Mouse (Mus musculus): ENCODE measurements around the gene Msh4. TPM values are rescaled to one million over a fixed set of nuclear protein-coding genes. Genes with fewer than 3 reads are reported as not detected.
"Not testable (repeated sequence)": the region's sequence is repeated elsewhere in the genome, so short reads cannot be mapped to it uniquely, and the experiment has no call there.

The Msh4 gene
- polyA plus RNA-seq, 1 experiment from 2014 or later: 0.24 TPM

- not testable (repeated sequence) for H3K9me3 ChIP-seq (ENCODE audit: control insufficient read depth, low read length); H3K4me1 ChIP-seq (replicated peaks; ENCODE audit: control insufficient read depth, insufficient read depth, low read length); H3K9ac ChIP-seq (replicated peaks; ENCODE audit: low read depth, low read length); H3K4me3 ChIP-seq (replicated peaks; ENCODE audit: low read length); H3K4me2 ChIP-seq (ENCODE audit: low read length); ATAC-seq; H3K27me3 ChIP-seq (replicated peaks; ENCODE audit: control insufficient read depth, insufficient read depth, low read length); H3K36me3 ChIP-seq (ENCODE audit: control insufficient read depth, insufficient read depth); H3K27ac ChIP-seq (ENCODE audit: low read length)
- WGBS: 98% methylated on average over 3 of the region's 3 CpGs
Observed at GRCm38 (mm10) chr3:153829788-153830187, 76.2 kb downstream of the Msh4 start.

- Histone ChIP-seq H3K27me3 (replicated peaks; ENCODE audit: control insufficient read depth, insufficient read depth, low read length) (no peaks in the 10 kb centered on the region), H3K36me3 (ENCODE audit: control insufficient read depth, insufficient read depth) (no peaks in the 10 kb centered on the region), H3K9ac (replicated peaks; ENCODE audit: low read depth, low read length) (no peak overlapping the region), H3K4me3 (replicated peaks; ENCODE audit: low read length) (no peak overlapping the region), H3K27ac (ENCODE audit: low read length) (no peak overlapping the region), H3K9me3 (ENCODE audit: control insufficient read depth, low read length) (no peaks in the 10 kb centered on the region), H3K4me2 (ENCODE audit: low read length) (no peak overlapping the region), H3K4me1 (replicated peaks; ENCODE audit: control insufficient read depth, insufficient read depth, low read length) (no peaks in the 10 kb centered on the region)
- 33% methylated on average over 6 of the region's 6 CpGs for WGBS
- no peak for ATAC-seq
Observed at GRCm38 (mm10) chr3:153826616-153827015, 79.3 kb downstream of the Msh4 start.

GRCm38 (mm10) chr3:153825197-153825596, 80.7 kb downstream of the Msh4 start:
- ATAC-seq: no peak
- Histone ChIP-seq H3K9me3 (ENCODE audit: control insufficient read depth, low read length) (no peaks in the 10 kb centered on the region), H3K27me3 (replicated peaks; ENCODE audit: control insufficient read depth, insufficient read depth, low read length) (no peaks in the 10 kb centered on the region), H3K9ac (replicated peaks; ENCODE audit: low read depth, low read length) (no peak overlapping the region), H3K36me3 (ENCODE audit: control insufficient read depth, insufficient read depth) (no peaks in the 10 kb centered on the region), H3K4me1 (replicated peaks; ENCODE audit: control insufficient read depth, insufficient read depth, low read length) (no peaks in the 10 kb centered on the region), H3K4me2 (ENCODE audit: low read length) (no peak overlapping the region), H3K4me3 (replicated peaks; ENCODE audit: low read length) (no peak overlapping the region), H3K27ac (ENCODE audit: low read length) (no peak overlapping the region)
- whole genome bisulfite sequencing: 90% methylated on average over 10 of the region's 10 CpGs

GRCm38 (mm10) chr3:153823671-153824515, 82.0 kb downstream of the Msh4 start:
- H3K4me3 ChIP-seq (replicated peaks; ENCODE audit: low read length): no peak overlapping the region
- H3K27me3 ChIP-seq (replicated peaks; ENCODE audit: control insufficient read depth, insufficient read depth, low read length): no peaks in the 10 kb centered on the region
- WGBS: 46% methylated on average over 11 of the region's 11 CpGs
- no peak overlapping the region for H3K4me2 ChIP-seq (ENCODE audit: low read length)
- no peaks in the 10 kb centered on the region for H3K9me3 ChIP-seq (ENCODE audit: control insufficient read depth, low read length)
- 0 out of 2 replicates have a peak, but pooled peaks have one; percentile 40 for ATAC-seq
- H3K27ac ChIP-seq (ENCODE audit: low read length): no peak overlapping the region
- H3K9ac ChIP-seq (replicated peaks; ENCODE audit: low read depth, low read length): no peak overlapping the region
- no peaks in the 10 kb centered on the region for H3K4me1 ChIP-seq (replicated peaks; ENCODE audit: control insufficient read depth, insufficient read depth, low read length)
- H3K36me3 ChIP-seq (ENCODE audit: control insufficient read depth, insufficient read depth): no peaks in the 10 kb centered on the region

GRCm38 (mm10) chr3:153819438-153819837, 86.5 kb downstream of the Msh4 start:
- WGBS: 58% methylated on average over 9 of the region's 9 CpGs
- Histone ChIP-seq H3K9me3 (ENCODE audit: control insufficient read depth, low read length) (no peaks in the 10 kb centered on the region), H3K27me3 (replicated peaks; ENCODE audit: control insufficient read depth, insufficient read depth, low read length) (no peaks in the 10 kb centered on the region), H3K36me3 (ENCODE audit: control insufficient read depth, insufficient read depth) (no peaks in the 10 kb centered on the region), H3K9ac (replicated peaks; ENCODE audit: low read depth, low read length) (no peak overlapping the region), H3K4me3 (replicated peaks; ENCODE audit: low read length) (no peak overlapping the region), H3K4me2 (ENCODE audit: low read length) (no peak overlapping the region), H3K27ac (ENCODE audit: low read length) (no peak overlapping the region), H3K4me1 (replicated peaks; ENCODE audit: control insufficient read depth, insufficient read depth, low read length) (no peaks in the 10 kb centered on the region)
- peak; percentile 26; the same call in 1 of the 2 replicates for ATAC-seq

- Histone ChIP-seq H3K4me3 (replicated peaks; ENCODE audit: low read length) (no peak overlapping the region), H3K9me3 (ENCODE audit: control insufficient read depth, low read length) (no peaks in the 10 kb centered on the region), H3K27ac (ENCODE audit: low read length) (no peak overlapping the region), H3K9ac (replicated peaks; ENCODE audit: low read depth, low read length) (no peak overlapping the region), H3K4me2 (ENCODE audit: low read length) (no peak overlapping the region), H3K27me3 (replicated peaks; ENCODE audit: control insufficient read depth, insufficient read depth, low read length) (no peaks in the 10 kb centered on the region), H3K36me3 (ENCODE audit: control insufficient read depth, insufficient read depth) (no peaks in the 10 kb centered on the region), H3K4me1 (replicated peaks; ENCODE audit: control insufficient read depth, insufficient read depth, low read length) (no peaks in the 10 kb centered on the region)
- ATAC-seq: no peak
- whole genome bisulfite sequencing: 98% methylated on average over 3 of the region's 3 CpGs
Observed at GRCm38 (mm10) chr3:153818723-153819122, 87.2 kb downstream of the Msh4 start.

- 88% methylated on average over 9 of the region's 9 CpGs for WGBS
Observed at GRCm38 (mm10) chr3:153817376-153817890, 88.5 kb downstream of the Msh4 start.

GRCm38 (mm10) chr3:153814026-153814425, 91.9 kb downstream of the Msh4 start:
- Histone ChIP-seq H3K4me3 (replicated peaks; ENCODE audit: low read length) (no peak overlapping the region), H3K27ac (ENCODE audit: low read length) (no peak overlapping the region), H3K36me3 (ENCODE audit: control insufficient read depth, insufficient read depth) (no peaks in the 10 kb centered on the region), H3K9me3 (ENCODE audit: control insufficient read depth, low read length) (no peaks in the 10 kb centered on the region), H3K4me2 (ENCODE audit: low read length) (no peak overlapping the region), H3K9ac (replicated peaks; ENCODE audit: low read depth, low read length) (no peak overlapping the region), H3K4me1 (replicated peaks; ENCODE audit: control insufficient read depth, insufficient read depth, low read length) (no peaks in the 10 kb centered on the region), H3K27me3 (replicated peaks; ENCODE audit: control insufficient read depth, insufficient read depth, low read length) (no peaks in the 10 kb centered on the region)
- ATAC-seq: no peak
- 91% methylated on average over 8 of the region's 8 CpGs for WGBS

More at GRCm38 (mm10) chr3:153817376-153817890, 88.5 kb downstream of the Msh4 start:
- Histone ChIP-seq H3K4me2 (ENCODE audit: low read length) (no peak overlapping the region), H3K27me3 (replicated peaks; ENCODE audit: control insufficient read depth, insufficient read depth, low read length) (no peaks in the 10 kb centered on the region), H3K9ac (replicated peaks; ENCODE audit: low read depth, low read length) (no peak overlapping the region), H3K9me3 (ENCODE audit: control insufficient read depth, low read length) (no peaks in the 10 kb centered on the region), H3K4me3 (replicated peaks; ENCODE audit: low read length) (no peak overlapping the region), H3K36me3 (ENCODE audit: control insufficient read depth, insufficient read depth) (no peaks in the 10 kb centered on the region), H3K4me1 (replicated peaks; ENCODE audit: control insufficient read depth, insufficient read depth, low read length) (no peaks in the 10 kb centered on the region), H3K27ac (ENCODE audit: low read length) (no peak overlapping the region)
- no peak for ATAC-seq

GRCm38 (mm10) chr3:153808406-153808805, 97.5 kb downstream of the Msh4 start:
- Histone ChIP-seq H3K27ac (ENCODE audit: low read length) (no peak overlapping the region), H3K27me3 (replicated peaks; ENCODE audit: control insufficient read depth, insufficient read depth, low read length) (no peaks in the 10 kb centered on the region), H3K4me2 (ENCODE audit: low read length) (no peak overlapping the region), H3K9me3 (ENCODE audit: control insufficient read depth, low read length) (no peaks in the 10 kb centered on the region), H3K4me1 (replicated peaks; ENCODE audit: control insufficient read depth, insufficient read depth, low read length) (peaks cover 10% of the 10 kb centered on the region), H3K9ac (replicated peaks; ENCODE audit: low read depth, low read length) (no peak overlapping the region), H3K4me3 (replicated peaks; ENCODE audit: low read length) (no peak overlapping the region), H3K36me3 (ENCODE audit: control insufficient read depth, insufficient read depth) (no peaks in the 10 kb centered on the region)
- no peak for ATAC-seq
- 87% methylated on average over 13 of the region's 13 CpGs for WGBS

Measured in forebrain, embryonic 16.5 days (tissue).